Mouse (Mus musculus) right cerebral cortex, postnatal 14 days (tissue): ENCODE data around the gene Kcng3.

Experiments
- DNase-seq: peaks from one replicate; pipeline ENCODE4 v3.0.0; 2022

Kcng3 gene

DNA sequence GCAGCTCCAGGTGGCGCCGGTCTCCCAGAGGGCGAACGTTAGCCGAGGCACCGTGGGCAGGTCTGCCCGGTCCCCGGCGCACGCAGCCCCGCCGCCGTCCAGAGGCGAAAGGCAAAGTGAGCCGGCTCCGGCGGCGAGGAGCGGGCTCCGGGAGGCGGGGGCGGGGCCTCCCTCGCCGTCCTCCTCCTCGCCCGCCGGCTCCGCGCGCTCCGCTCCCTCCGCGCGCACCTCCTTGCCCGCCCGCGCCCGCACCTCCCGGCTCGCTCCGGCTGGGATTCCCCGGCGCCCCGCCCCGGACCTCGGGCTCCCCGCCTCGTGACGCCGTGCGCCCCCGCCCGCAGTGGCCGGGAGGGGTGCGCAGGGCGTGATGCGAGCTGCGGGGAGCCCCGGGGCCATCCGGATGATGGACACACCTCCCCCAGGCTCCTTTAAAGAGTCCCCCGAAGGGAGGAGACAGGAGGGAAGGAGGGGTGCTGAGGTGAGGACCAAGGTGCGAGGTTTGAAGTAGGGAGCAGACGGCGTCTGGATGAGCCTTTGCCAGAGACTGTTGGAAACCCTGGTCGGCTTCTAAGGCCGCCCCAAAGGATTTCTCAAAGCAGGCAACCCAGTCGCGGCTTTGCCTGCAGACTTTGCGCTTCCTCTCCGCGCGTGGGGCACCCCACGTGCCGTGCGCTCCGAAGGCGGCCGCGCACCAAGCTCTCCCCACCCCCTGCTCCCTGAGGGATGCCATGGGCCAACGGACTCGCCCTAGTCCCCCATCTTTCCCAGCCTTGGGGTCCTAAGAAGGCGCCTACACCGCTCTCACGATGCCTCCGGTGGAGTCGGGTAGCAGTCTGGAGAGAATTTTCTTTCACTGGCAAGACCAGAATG lies at the start of gene Kcng3:
Gene Kcng3, minus strand, starts transcription at position 113 of the 870 bp plus-strand sequence.
- DNase-seq, result peak; percentile 47

DNA sequence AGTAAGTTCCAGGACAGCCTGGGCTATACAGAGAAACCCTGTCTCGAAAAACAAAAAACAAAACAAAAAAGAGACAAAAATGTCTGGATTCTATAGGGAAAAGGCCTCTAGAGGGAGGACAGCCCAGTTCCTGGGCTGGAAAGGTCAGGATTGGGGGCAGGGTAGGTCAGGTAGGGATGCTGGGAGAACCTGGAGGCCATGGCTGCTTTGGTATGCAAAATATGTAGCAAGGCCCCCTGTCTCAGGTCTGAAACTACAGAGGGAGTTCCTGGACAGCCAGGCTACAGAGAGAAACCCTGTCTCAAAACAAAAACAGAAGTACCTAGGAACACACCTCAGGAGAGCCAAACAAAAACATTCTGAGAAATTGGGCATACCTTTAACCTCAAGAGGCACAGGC lies 45.7 kb upstream of the Kcng3 start:
- no peak for DNase-seq

DNA sequence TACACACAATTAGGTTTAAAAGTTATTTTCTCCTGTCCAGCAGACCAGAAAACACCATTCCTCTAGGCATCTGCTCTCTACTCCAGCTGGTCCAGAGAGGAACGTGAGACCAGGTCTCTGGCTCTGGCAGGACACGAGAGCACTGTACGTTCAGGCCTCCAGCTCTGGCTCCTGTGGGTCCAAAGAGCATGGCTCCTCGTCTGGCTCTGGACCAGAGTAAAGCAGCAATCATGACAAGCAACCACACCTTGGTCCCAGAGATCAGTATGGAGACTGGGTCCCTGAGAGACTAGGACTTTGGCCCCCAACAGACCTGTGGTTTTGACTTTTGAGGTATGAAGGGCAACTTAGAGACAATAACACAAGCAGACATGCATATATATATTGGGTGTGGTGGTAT lies 41.0 kb upstream of the Kcng3 start:
- DNase-seq, result no peak

DNA sequence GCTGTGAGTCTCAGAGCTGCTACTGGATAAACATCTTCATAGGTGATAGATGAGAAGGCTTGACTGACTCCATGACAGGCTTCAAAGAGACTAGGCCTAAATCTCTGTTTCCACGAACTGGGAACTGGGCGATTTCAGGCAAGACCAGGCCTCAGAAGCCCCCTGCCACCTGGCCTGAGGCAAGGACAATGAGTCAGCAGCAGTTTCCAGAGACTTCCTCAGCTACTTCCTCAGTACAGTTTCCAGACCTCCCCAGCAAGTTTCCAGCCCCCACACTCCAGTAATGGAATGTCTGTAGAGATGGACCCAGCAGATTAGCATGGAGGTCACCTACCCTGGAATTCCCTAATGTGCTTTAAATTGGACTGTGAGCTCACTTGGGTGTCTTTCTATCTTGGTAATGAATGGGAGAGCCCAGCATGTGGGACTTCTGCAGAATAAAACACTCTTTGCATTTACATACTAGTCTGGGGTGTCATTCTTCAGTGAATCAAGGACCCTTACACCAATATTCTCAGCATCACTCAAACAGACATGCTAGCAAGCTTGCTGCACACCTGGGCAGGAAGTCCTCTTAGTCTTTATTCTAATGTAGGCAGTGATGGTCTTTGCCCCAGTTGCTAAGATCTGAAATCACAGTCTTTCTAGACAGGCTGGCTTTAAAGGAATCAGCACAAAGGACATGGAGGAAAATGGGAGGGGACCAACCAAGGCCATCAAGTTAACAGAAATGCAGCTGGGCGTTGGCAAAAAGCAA lies 36.4 kb upstream of the Kcng3 start:
- DNase-seq, result no peak

DNA sequence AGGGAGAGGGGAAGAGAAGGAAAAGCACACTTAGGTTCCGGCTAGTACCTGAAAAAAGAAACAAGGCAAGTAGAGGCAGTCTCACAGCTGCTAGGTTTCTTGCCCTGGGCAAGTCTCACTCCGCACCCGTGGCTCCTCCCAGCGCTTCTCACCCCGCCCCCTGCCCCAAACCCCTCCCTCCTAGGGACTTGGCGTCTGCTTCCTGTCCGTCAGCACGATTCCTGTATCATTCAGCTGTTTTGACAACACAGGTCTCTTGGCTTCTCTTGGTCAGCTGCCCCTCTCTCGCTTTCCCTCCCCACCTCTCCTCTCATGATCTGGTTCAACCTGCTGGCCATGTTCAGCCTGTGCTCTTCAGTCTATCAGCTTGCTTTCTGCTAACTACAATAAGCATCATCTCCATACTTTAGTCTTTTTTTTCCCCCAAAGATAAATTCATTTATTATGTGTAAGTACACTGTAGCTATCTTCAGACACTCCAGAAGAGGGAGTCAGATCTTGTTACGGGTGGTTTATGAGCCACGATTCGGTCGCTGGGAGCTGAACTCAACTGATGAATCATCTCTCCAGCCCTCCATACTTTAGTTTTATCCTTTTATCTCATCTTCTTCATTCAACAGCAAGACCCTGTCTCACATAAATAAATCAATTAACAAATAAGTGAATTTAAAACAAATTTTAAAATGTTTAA lies 35.0 kb upstream of the Kcng3 start:
- no peak for DNase-seq

DNA sequence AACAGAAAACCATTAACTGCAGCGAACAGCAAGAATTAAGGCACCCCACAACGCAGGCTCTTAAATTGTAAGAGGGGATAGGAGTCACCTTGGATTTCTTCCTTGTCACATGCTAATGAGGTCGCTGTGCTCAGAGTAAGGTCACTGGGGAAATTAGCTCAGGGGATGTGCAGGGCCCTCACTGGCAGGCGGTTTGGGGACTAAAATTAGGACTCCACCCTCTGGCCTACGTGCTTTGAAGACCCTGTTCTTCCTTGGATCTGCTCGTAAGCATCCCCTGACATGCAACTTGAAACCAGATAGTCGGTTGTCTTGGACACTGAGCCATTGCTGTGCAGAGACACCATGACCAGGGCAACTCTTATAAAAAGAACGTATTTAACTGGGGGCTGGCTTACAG lies 33.1 kb upstream of the Kcng3 start:
- no peak for DNase-seq

DNA sequence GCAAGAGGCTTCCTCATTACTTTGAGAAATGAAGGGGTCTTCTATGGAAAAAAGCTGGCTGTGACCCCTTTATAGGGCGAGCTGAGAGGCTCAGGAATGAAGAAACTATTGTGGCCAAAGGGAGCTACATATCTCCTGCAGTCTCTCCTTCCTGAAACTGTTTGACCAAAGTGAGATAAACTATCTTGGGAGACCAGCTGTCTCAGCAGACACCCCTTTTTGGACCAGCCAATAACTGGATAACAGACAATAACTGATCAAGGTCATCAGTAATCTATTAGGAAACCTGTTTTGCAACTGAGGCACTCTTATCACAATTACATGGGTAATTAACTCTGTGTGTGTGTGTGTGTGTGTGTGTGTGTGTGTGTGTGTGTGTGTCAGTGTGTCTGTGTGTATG lies 27.2 kb upstream of the Kcng3 start:
- DNase-seq, result no peak

DNA sequence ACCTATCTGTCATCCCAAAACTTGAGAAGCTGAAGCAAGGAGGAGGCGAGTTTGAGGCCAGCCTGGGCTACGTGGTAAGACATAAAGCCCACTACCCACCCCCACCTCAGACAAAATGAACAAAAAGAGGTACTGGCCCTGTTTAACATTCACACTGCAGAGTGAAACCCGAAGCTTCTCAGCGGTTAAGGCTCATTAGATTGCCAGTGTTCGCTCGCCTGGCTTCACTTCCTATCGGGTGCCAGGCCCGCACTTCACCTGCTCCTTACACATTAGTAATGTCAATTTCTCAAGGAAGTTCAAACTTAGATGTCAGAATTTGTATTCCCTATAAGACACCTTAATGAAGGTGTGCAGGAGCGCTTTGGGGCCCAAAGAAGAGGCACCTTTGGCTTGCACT lies 25.7 kb upstream of the Kcng3 start:
- no peak for DNase-seq

DNA sequence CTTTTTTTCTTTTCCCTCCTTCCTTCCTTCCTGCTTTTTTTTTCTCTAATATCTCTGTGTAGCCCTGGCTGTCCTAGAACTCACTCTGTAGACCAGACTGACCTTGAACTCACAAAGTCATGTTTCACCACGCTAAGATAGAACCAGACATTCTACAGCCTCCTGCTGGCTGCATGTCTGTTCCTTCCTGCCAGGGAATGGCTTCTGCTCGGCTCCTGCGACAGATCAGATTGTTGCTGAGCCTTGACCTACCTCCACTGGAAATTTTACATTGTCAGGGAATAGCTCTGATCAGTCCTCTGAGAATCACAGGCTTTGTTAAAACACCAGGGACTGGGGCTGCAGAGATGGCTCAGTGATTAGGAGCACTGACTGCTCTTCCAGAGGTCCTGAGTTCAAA lies 24.0 kb upstream of the Kcng3 start:
- DNase-seq, result no peak

DNA sequence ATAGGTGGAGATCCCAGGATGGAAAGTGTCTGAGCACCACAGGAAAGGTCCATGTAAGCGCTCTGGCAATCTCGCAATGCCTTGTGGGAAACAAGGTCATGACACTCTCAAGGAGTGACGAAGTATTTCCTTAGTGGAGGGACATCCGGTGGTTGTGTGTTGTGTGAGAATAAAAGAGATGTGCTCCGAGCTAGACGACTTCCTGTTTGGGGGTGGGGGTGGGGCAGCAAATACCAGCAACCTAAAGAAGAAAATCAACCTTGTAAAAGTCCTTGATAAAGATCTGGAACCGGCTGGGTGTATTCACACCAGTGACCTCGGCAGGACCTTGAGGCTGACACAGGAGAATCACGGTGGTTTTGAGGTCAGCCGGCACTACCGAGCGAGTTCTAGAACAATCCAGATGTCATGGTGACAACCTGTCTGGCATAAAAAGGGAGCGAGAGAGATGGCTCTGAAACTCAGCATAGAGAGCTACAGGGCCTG lies 23.0 kb upstream of the Kcng3 start:
- DNase-seq, result no peak

DNA sequence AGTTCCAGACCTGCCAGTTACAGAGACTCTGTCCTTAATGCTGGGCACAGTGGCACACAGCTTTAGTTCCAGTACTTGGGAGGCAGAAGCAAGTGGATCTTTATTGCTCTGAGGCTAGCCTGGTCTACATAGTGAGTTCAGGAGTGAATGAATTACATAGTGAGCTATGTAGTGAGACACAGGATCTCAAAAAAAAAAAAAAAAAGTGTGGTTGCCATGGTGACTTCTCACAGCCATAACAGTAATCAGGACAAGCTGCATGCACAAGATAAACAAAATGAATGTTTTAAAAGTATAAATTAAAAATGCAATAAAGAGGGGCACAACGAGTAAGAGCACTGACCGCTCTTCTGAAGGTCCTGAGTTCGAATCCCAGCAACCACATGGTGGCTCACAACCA lies 21.9 kb upstream of the Kcng3 start:
- DNase-seq, result no peak

DNA sequence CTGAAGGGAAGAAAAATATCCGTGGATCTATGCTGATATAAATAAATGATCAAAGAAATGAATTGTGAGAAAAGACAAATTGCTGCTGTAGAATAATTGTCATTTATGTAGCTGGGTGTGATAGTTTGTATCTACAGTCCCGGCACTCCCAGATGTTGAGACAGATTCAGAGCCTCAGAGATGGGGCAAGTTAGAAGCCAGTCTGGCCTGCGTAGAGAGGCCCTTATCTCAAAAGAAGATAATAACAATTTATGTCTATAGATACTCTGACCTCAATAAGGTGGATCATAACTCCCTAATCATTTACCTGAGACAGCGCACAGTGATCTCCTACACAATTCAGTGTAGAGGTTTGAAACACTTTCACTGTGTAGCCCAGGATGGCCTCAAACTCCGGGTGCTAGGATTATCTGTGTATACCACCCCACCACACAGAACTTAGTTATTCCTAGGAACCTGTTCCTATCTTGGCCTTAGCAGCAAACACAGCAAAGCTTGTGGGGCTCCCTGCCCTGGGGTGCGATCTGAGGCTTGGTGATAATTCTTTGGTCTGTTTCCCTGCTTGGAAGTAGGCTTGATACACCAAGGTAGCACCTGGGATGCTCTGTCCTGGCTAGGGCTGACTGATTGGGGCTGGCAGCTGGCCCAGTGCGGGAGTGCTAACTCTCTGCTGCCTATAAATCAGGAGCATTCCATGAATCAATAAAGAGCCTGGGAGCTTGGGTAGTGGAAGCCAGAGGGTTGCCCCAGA lies 19.4 kb upstream of the Kcng3 start:
- DNase-seq, result no peak

DNA sequence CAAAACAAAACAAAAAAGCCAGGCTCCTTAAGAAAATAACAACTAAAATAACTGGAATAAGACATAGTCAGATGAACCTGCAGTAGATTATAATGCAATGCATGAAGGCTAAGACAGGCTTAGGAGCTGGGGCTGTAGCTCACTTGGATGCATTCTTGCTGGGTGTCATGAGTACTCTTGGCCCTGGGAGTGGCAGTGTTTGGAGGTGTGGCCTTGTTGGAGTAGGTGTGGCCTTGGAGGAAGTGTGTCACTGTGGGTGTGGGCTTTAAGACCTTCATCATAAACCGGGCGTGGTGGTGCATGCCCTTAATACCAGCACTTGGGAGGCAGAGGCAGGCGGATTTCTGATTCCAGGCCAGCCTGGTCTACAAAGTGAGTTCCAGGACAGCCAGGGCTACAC lies 18.3 kb upstream of the Kcng3 start:
- DNase-seq, result no peak

DNA sequence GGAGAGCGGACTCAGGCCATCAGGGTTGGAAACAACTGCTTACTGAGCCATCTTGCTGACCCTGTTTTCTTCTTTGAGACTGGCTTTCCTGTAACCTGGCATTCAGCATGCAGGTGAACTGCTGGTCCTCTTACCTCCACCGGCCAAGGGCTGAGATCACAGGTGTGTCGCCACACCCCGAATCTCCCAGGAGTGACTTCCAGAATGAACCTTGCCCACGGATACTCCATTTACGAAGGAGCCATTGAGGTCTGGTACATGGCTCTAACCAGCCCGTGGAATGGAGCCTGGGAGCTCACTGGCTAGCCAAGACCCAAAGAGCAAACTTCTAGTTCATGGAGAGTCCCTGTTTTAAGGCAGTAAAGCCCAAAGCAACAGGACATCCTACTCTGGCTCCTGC lies 15.7 kb upstream of the Kcng3 start:
- DNase-seq, result no peak

DNA sequence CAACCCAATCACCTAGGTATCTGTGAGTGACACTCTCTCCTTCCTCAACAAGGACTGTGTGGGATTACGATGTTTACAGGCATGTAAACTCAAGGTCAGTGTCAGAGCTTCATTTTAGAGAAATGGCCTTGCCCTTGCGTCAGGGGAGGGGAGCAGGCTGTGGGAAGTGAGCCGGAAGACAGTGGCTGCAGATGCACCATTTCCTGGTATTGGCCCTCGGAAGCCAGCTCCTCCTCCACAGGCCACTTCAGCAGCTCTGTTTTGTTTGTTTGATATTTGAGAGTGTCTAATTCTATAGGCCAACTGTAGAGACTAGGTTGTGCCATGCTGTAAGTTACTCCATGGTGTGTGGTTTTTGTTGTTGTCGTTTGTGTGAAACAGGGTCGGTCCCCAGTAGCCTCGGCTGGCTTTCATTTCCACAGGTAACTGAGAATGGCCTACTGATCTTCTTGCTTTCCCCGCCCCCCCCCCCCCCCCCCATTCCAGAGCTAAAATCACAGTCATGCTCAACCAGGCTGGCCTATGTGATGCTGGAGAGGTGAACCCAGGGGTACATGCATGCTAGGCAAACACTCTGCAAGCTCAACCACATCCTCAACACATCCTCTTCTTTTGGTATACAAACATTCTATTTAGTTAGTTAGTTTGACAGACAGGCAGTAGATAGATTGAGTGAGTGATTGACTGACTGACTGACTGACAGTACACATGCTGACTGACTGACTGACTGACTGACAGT lies 14.9 kb upstream of the Kcng3 start:
- no peak for DNase-seq

DNA sequence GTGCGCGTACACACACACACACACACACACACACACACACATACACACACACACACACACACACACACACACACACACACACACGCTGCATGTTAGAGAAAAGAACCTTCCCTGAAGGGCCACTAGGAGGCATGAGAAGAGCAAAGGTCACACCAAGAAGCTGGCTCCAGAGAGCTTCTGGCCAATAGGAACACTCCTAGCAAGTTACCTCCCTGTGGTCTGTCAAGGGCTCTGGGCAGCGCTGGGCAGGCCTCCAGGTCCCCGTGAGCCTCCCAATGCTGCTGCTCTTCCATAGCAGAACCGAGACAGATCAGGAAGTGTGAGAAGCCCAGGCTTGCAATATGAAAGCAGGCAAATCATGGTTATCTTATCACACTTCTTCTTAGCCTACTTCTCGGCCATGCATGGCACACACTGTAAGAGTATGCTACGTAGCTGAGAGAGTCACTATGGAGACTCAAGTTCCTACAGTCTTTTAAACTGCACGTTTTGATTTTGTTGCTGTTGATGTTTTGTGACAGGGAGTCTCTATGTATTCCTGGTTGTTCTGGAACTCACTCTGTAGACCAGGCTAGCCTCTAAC lies 13.6 kb upstream of the Kcng3 start:
- no peak for DNase-seq

DNA sequence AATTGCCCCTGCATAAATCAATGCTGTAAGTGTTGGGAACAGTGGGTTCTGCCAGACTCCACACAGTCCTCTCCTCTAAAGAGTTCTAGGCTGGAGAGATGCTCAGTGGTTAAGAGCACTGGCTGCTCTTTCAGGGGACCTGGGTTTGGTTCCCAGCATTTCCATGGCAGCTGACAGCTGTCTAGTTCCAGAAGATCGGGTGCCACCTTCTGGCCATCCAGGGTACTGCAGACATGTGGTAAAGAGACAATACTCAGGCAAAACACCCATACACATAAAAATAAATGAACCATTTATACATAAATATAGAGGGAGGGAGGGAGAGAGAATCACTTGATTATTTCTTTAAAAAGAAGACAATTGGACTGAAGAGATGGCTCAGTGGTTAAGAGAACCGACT lies 5.7 kb upstream of the Kcng3 start:
- DNase-seq, result peak; percentile 30

DNA sequence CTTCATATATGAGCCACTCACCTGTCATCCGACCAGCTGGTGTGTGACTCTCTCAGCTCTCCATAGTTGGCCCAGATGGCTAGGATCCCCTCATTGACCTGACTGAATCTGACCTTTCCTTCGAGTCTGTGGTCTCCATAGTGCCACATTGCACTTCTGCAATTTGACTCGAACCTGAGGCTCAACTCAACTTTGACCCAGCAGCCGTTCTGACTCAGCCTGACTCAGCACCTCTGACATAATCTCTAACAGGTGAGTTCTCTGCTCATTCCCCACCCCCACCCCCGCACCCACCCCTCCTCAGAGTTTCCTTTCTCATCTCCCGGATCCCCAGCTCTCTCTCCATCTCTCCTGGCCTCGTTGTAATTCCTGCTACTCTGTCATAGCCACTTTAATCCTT lies 4.7 kb upstream of the Kcng3 start:
- DNase-seq, result no peak

DNA sequence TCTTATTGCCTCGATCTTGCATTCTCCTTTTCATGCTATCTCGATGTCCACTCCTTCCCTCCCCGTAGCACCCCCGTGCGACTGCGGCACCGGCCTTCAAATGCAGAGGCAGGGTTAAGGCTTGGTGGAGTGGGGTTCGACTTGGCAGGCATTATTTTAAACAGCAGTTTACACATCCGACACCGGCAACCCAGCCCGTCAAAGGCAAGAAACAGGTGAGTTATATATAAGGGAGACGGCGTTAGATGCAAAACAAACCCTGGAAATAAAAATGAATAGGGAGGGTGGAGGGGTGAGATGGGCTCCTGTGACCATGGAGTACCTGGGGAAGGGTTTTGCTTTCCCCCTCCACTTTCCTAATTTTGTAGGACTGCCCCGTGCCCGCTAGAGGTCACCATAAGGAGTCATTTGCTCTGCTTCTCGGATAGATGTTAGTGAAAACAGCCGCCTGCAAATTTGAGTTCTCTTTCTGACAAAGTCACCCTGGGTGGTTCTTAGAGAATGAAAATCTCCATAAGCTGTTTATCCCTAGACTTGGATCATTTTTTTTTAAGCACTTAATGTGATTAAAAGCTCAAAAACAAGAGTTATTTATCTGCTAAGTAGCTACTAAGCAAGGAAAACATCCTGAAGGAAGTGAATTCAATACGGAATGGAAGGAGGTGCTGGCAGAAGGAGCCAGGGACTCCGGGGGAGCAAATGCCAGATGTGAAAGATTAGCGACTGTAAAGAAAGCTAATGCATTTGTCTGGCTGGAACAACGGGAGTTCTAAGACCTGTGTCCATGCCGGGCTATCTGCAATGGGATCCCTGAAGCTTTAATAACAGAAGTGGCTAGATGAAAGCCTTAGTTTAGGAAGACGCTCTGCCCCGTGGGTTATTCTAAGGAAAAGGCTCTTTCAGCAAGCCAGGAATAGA lies 1.2 kb upstream of the Kcng3 start:
- peak; percentile 65 for DNase-seq
